ENCODE assay signal across 19 mouse cellular contexts in genomic region chr3:135918566-135919180, GRCm38 (mm10).
DNase-seq lines count a peak whose midpoint lies in the region; ATAC-seq lines count a peak whose summit lies in the region.
"Had no signal": no experiment of that assay in that cellular context is flagged by ENCODE, and none has a peak within 500 bp of the region (broad histone marks: within the 10 kb centered on the region; RNA-seq: fewer than 3 reads in every experiment).

No protein-coding gene starts in this region.

- WGBS in forebrain, embryonic 12.5 days, result 35% methylated on average over 5 of the region's 5 CpGs
- 47% methylated on average over 5 of the region's 5 CpGs for WGBS in forebrain, embryonic 11.5 days
- WGBS in midbrain, embryonic 11.5 days, result 51% methylated on average over 5 of the region's 5 CpGs
- 66% methylated on average over 5 of the region's 5 CpGs for WGBS in midbrain, embryonic 10.5 days
- WGBS in midbrain, embryonic 14.5 days, result 40% methylated on average over 5 of the region's 5 CpGs

- H3K9me3 ChIP-seq in forebrain, embryonic 12.5 days, result no peaks in the 10 kb centered on the region
- H3K9me3 ChIP-seq in forebrain, embryonic 11.5 days (ENCODE audit: control insufficient read depth, low read length), result no peaks in the 10 kb centered on the region
- no peaks in the 10 kb centered on the region for H3K9me3 ChIP-seq in midbrain, embryonic 11.5 days (ENCODE audit: control insufficient read depth, low read length)
- no peaks in the 10 kb centered on the region for H3K9me3 ChIP-seq in midbrain, embryonic 10.5 days (replicated peaks)
- H3K9me3 ChIP-seq in midbrain, embryonic 14.5 days (ENCODE audit: control insufficient read depth, low read length), result no peaks in the 10 kb centered on the region
- H3K9me3 ChIP-seq: embryonic facial prominence, embryonic 13.5 days; limb, embryonic 10.5 days; liver, embryonic 12.5 days had no signal

- H3K4me3 ChIP-seq in forebrain, embryonic 12.5 days (replicated peaks), result no peak overlapping the region
- no peak overlapping the region for H3K4me3 ChIP-seq in forebrain, embryonic 11.5 days (ENCODE audit: low read depth, low read length)
- H3K4me3 ChIP-seq in midbrain, embryonic 11.5 days (ENCODE audit: low read depth, low read length), result no peak overlapping the region
- H3K4me3 ChIP-seq in midbrain, embryonic 10.5 days, result no peak overlapping the region
- H3K4me3 ChIP-seq in midbrain, embryonic 14.5 days (replicated peaks; ENCODE audit: low read depth, low read length), result no peak overlapping the region
- H3K4me3 ChIP-seq: embryonic facial prominence, embryonic 13.5 days; heart, adult 2 months; limb, embryonic 10.5 days; liver, embryonic 12.5 days; myocyte had no signal

- peaks cover 10% of the 10 kb centered on the region for H3K4me1 ChIP-seq in forebrain, embryonic 12.5 days
- peaks cover 3% of the 10 kb centered on the region; the same call in 1 of the 2 replicates for H3K4me1 ChIP-seq in forebrain, embryonic 11.5 days (replicated peaks; ENCODE audit: control insufficient read depth, insufficient read depth, low read length)
- H3K4me1 ChIP-seq in midbrain, embryonic 11.5 days (ENCODE audit: control insufficient read depth, insufficient read depth, low read length), result peaks cover 5% of the 10 kb centered on the region; the same call in 1 of the 2 replicates
- peaks cover 15% of the 10 kb centered on the region for H3K4me1 ChIP-seq in midbrain, embryonic 10.5 days
- 0 out of 2 replicates have a peak, but pooled peaks cover 6% of the 10 kb centered on the region for H3K4me1 ChIP-seq in midbrain, embryonic 14.5 days (ENCODE audit: control insufficient read depth, insufficient read depth, low read length)
- H3K4me1 ChIP-seq: embryonic facial prominence, embryonic 13.5 days; liver, embryonic 12.5 days had no signal

- H3K4me2 ChIP-seq in forebrain, embryonic 12.5 days, result no peak overlapping the region
- no peak overlapping the region for H3K4me2 ChIP-seq in forebrain, embryonic 11.5 days (ENCODE audit: low read depth, low read length, severe bottlenecking)
- H3K4me2 ChIP-seq in midbrain, embryonic 11.5 days, result no peak overlapping the region
- no peak overlapping the region for H3K4me2 ChIP-seq in midbrain, embryonic 14.5 days (ENCODE audit: low read length)
- H3K4me2 ChIP-seq: embryonic facial prominence, embryonic 13.5 days; liver, embryonic 12.5 days had no signal

- H3K9ac ChIP-seq in forebrain, embryonic 12.5 days, result no peak overlapping the region
- H3K9ac ChIP-seq in forebrain, embryonic 11.5 days (ENCODE audit: low read length), result no peak overlapping the region
- no peak overlapping the region for H3K9ac ChIP-seq in midbrain, embryonic 11.5 days (ENCODE audit: low read length)
- no peak overlapping the region for H3K9ac ChIP-seq in midbrain, embryonic 14.5 days (replicated peaks; ENCODE audit: low read length)
- H3K9ac ChIP-seq: embryonic facial prominence, embryonic 13.5 days; liver, embryonic 12.5 days had no signal

- no peaks in the 10 kb centered on the region for H3K27me3 ChIP-seq in forebrain, embryonic 12.5 days
- H3K27me3 ChIP-seq in forebrain, embryonic 11.5 days (ENCODE audit: control insufficient read depth, insufficient read depth, low read length), result no peaks in the 10 kb centered on the region
- H3K27me3 ChIP-seq in midbrain, embryonic 11.5 days (ENCODE audit: control insufficient read depth, insufficient read depth, low read length), result no peaks in the 10 kb centered on the region
- H3K27me3 ChIP-seq in midbrain, embryonic 10.5 days (ENCODE audit: low read depth, poor library complexity, severe bottlenecking), result no peaks in the 10 kb centered on the region
- no peaks in the 10 kb centered on the region for H3K27me3 ChIP-seq in midbrain, embryonic 14.5 days (ENCODE audit: control insufficient read depth, insufficient read depth, low read length)
- H3K27me3 ChIP-seq: CH12.LX; embryonic facial prominence, embryonic 13.5 days; liver, embryonic 12.5 days had no signal

- H3K36me3 ChIP-seq in forebrain, embryonic 12.5 days (replicated peaks), result no peaks in the 10 kb centered on the region
- no peaks in the 10 kb centered on the region for H3K36me3 ChIP-seq in forebrain, embryonic 11.5 days (ENCODE audit: control insufficient read depth, insufficient read depth, low read length)
- H3K36me3 ChIP-seq in midbrain, embryonic 11.5 days (ENCODE audit: control insufficient read depth, insufficient read depth, low read length), result no peaks in the 10 kb centered on the region
- no peaks in the 10 kb centered on the region for H3K36me3 ChIP-seq in midbrain, embryonic 10.5 days
- H3K36me3 ChIP-seq in midbrain, embryonic 14.5 days (ENCODE audit: control insufficient read depth, insufficient read depth, low read length), result no peaks in the 10 kb centered on the region
- H3K36me3 ChIP-seq: embryonic facial prominence, embryonic 13.5 days; limb, embryonic 10.5 days; liver, embryonic 12.5 days had no signal

- ATAC-seq in forebrain, embryonic 12.5 days (ENCODE audit: low FRiP score), result peak; percentile 71; the same call in 1 of the 2 replicates
- no peak; the same call in 1 of the 2 replicates for ATAC-seq in forebrain, embryonic 11.5 days (replicated peaks; ENCODE audit: low FRiP score)
- ATAC-seq in midbrain, embryonic 11.5 days (ENCODE audit: low FRiP score), result peak; percentile 65
- peak; percentile 73; the same call in 1 of the 2 replicates for ATAC-seq in midbrain, embryonic 14.5 days (ENCODE audit: low FRiP score, low TSS enrichment)
- ATAC-seq: liver, embryonic 12.5 days had no signal

- DNase-seq in forebrain, embryonic 11.5 days (ENCODE audit: low spot score), result no peak
- DNase-seq in midbrain, embryonic 11.5 days (ENCODE audit: low spot score, missing footprints), result no peak
- no peak for DNase-seq in midbrain, embryonic 10.5 days (ENCODE audit: low spot score)
- peak; percentile 69 for DNase-seq in midbrain, embryonic 14.5 days
- no peak for DNase-seq in adrenal gland, adult 8-10 months
- no peak for DNase-seq in right cerebral cortex, adult 18-20 months
- no peak for DNase-seq in spleen, postnatal 4 days (ENCODE audit: low spot score in 2 of 2)
- DNase-seq: adrenal gland, postnatal 25 days; cerebellum, postnatal 36 days; gastrocnemius, postnatal 10 days; heart, adult 2 months; thymus, adult 2 months had no signal

- no peak overlapping the region for H3K27ac ChIP-seq in forebrain, embryonic 12.5 days
- no peak overlapping the region for H3K27ac ChIP-seq in forebrain, embryonic 11.5 days (ENCODE audit: low read depth, low read length)
- no peak overlapping the region for H3K27ac ChIP-seq in midbrain, embryonic 11.5 days (ENCODE audit: low read depth, low read length)
- no peak overlapping the region for H3K27ac ChIP-seq in midbrain, embryonic 10.5 days (replicated peaks)
- peak overlapping the region; percentile 55; the same call in 1 of the 2 replicates for H3K27ac ChIP-seq in midbrain, embryonic 14.5 days (replicated peaks; ENCODE audit: low read depth, low read length)
- H3K27ac ChIP-seq: embryonic facial prominence, embryonic 13.5 days; heart, adult 2 months; kidney, postnatal 0 days; limb, embryonic 10.5 days; liver, embryonic 12.5 days had no signal
